Mouse (Mus musculus) lung, postnatal 0 days (tissue): ENCODE measurements around the gene Arhgef28.

ENCODE experiments used
- CTCF ChIP-seq: IDR thresholded peaks from 2 replicates; pipeline ENCODE4 v1.5.1; 2016; ENCODE audit warnings: antibody characterized with exemption, mild to moderate bottlenecking
- EP300 ChIP-seq: IDR thresholded peaks from 2 replicates; pipeline ENCODE4 v1.6.1; 2016; ENCODE audit warnings: antibody characterized with exemption, mild to moderate bottlenecking, control low read depth

GRCm38 (mm10) chr13:98186179-98186578, 20.1 kb downstream of the Arhgef28 start:
- TF ChIP-seq CTCF: no peak
- no peak for TF ChIP-seq EP300
